Mouse (Mus musculus) hindbrain, postnatal 0 days (tissue): Measurements from ENCODE around the gene Gm21876. TPM values are rescaled to one million over a fixed set of nuclear protein-coding genes. Genes with fewer than 3 reads are reported as not detected.
"Not testable (repeated sequence)": the region's sequence is repeated elsewhere in the genome, so short reads cannot be mapped to it uniquely, and the experiment has no call there.

ENCODE experiments used
- ATAC-seq: fragments of 200-750 bp; cut with Nextera tagmentation; 2 replicates; pipeline ENCODE4 v1.8.0; 2017; ENCODE audit warnings: mild to moderate bottlenecking, moderate TSS enrichment, moderate library complexity
- DNase-seq: peaks from one replicate; pipeline ENCODE4 v3.0.0-alpha.2; 2015; ENCODE audit warnings: low spot score
- H3K27ac ChIP-seq: fragments of 300-500 bp; sonication (generic); 2 replicates; pipeline ENCODE4 v1.5.1; 2014; ENCODE audit warnings: mild to moderate bottlenecking
- H3K27me3 ChIP-seq: fragments of 300-500 bp; sonication (generic); 2 replicates; pipeline ENCODE4 v1.6.1; 2014; ENCODE audit warnings: low read length, mixed read lengths; ENCODE audit not compliant: insufficient read depth
- H3K36me3 ChIP-seq: fragments of 300-500 bp; sonication (generic); 2 replicates; pipeline ENCODE4 v1.6.1; 2014; ENCODE audit warnings: low read length, mixed read lengths; ENCODE audit not compliant: insufficient read depth
- H3K4me1 ChIP-seq: fragments of 300-500 bp; sonication (generic); 2 replicates; pipeline ENCODE4 v1.6.1; 2014; ENCODE audit warnings: antibody characterized with exemption, low read length, mixed read lengths; ENCODE audit not compliant: insufficient read depth
- H3K4me2 ChIP-seq: fragments of 300-500 bp; sonication (generic); 2 replicates; pipeline ENCODE4 v1.6.1; 2014; ENCODE audit warnings: low read depth, mild to moderate bottlenecking, low read length, moderate library complexity, mixed read lengths
- H3K4me3 ChIP-seq: fragments of 300-500 bp; sonication (generic); 2 replicates; pipeline ENCODE4 v1.5.1; 2014; ENCODE audit warnings: low read length
- H3K9ac ChIP-seq: fragments of 300-500 bp; sonication (generic); replicated peaks from 2 replicates; pipeline ENCODE4 v1.6.1; 2014; ENCODE audit warnings: mild to moderate bottlenecking, low read length, moderate library complexity, mixed read lengths
- H3K9me3 ChIP-seq: fragments of 300-500 bp; sonication (generic); 2 replicates; pipeline ENCODE4 v1.6.1; 2016; ENCODE audit warnings: low read length, mixed read lengths
- CTCF ChIP-seq: IDR thresholded peaks from 2 replicates; pipeline ENCODE4 v1.5.1; 2016; ENCODE audit warnings: antibody characterized with exemption, control low read depth, low read depth
- WGBS: fragments of 180-500 bp; shearing (Covaris S2); extraction: QIAGEN DNeasy Blood & Tissue Kit; methylation state at CpG from one replicate; pipeline ENCODE4 v1.1.7; 2014; 5-methylcytosine and 5-hydroxymethylcytosine counted together
- polyA plus RNA-seq: library from polyadenylated mRNA; unstranded; fragments of >200 nt; fragmentation: Nextera tagmentation; extraction: Ambion mirVana; gene quantifications from 2 replicates; pipeline ENCODE4 v1.2.1, GENCODE M21; 2015
- total RNA-seq: library from RNA; depleted of rRNA; stranded (reverse); fragments of >200 nt; gene quantifications from 2 replicates; pipeline ENCODE4 v1.2.3, GENCODE M21; 2014; rRNA removed

The Gm21876 gene
- total RNA-seq (not detected in 2 replicates), polyA plus RNA-seq (not detected in 2 replicates)

DNA sequence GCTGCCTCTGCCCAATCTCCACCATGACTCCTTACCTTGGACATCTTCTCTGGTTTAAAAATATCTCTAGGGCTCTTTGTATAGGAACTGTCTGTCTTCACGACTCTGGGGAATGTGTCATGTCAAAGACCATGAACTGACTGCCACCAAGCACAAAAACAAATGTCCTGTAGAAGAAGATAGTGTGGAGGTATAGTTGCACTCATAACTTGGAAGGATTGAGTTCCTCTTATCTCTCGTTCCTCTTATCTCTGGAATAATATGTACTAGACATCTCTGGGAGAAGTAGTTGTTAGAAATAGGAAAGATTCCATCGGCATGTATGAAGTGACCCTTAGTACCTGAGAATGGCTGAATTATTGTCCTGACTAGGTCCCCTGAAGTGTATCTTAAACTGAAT, at the start of gene Gm21876:
Gm21876 (minus strand) TSS at position 101 of the 400 bp plus-strand sequence.
- WGBS, result 73% methylated on average over 3 of the region's 3 CpGs
- Histone ChIP-seq H3K4me2 (no peak within 1 kb of the TSS), H3K9ac (no peak within 1 kb of the TSS), H3K27ac (no peak within 1 kb of the TSS), H3K4me3 (no peak within 1 kb of the TSS), H3K36me3 (no peaks in the 10 kb centered on the region), H3K4me1 (no peaks in the 10 kb centered on the region), H3K27me3 (no peaks in the 10 kb centered on the region), H3K9me3 (no peaks in the 10 kb centered on the region)
- no peak for TF ChIP-seq CTCF
- ATAC-seq (no peak), DNase-seq (no peak)

- DNase-seq, result no peak
- no peaks in the 10 kb centered on the region for H3K9me3 ChIP-seq
- 57% methylated on average over 3 of the region's 3 CpGs for WGBS
- H3K4me1 ChIP-seq, result no peaks in the 10 kb centered on the region
- H3K9ac ChIP-seq, result no peak overlapping the region
- no peak overlapping the region for H3K27ac ChIP-seq
- no peak for ATAC-seq
- no peak overlapping the region for H3K4me3 ChIP-seq
- H3K27me3 ChIP-seq, result no peaks in the 10 kb centered on the region
- no peak overlapping the region for H3K4me2 ChIP-seq
- no peak for TF ChIP-seq CTCF
- no peaks in the 10 kb centered on the region for H3K36me3 ChIP-seq
Observed at GRCm38 (mm10) chrX:21220422-21220821, 45.0 kb upstream of the Gm21876 start.

- H3K27ac ChIP-seq, H3K9me3 ChIP-seq, H3K4me2 ChIP-seq, H3K9ac ChIP-seq, DNase-seq, ATAC-seq, H3K4me1 ChIP-seq, H3K4me3 ChIP-seq, H3K27me3 ChIP-seq, H3K36me3 ChIP-seq: not testable (repeated sequence)
- 93% methylated on average over 25 of the region's 25 CpGs for WGBS
Observed at GRCm38 (mm10) chrX:21146675-21147074, 28.8 kb downstream of the Gm21876 start.

Other genes with a start within 250 kb of the Gm21876 start
- 5.4 and 10.2 TPM in 2 replicates for gene Cfp, start 244.1 kb downstream of the Gm21876 start, total RNA-seq
- gene Cfp, start 244.1 kb downstream of the Gm21876 start, polyA plus RNA-seq, result 2.9 and 3.8 TPM in 2 replicates
- 30.5 and 31.1 TPM in 2 replicates for gene Elk1, start 225.0 kb downstream of the Gm21876 start, total RNA-seq
- gene Elk1, start 225.0 kb downstream of the Gm21876 start, polyA plus RNA-seq, result 13.7 and 14.5 TPM in 2 replicates
- gene Uxt, start 213.6 kb downstream of the Gm21876 start, total RNA-seq, result 9.7 and 12.0 TPM in 2 replicates
- 32.2 and 33.2 TPM in 2 replicates for gene Uxt, start 213.6 kb downstream of the Gm21876 start, polyA plus RNA-seq
- 6.5 and 9.5 TPM in 2 replicates for gene Zfp182, start 113.3 kb downstream of the Gm21876 start, total RNA-seq
- 3.8 and 5.2 TPM in 2 replicates for gene Zfp182, start 113.3 kb downstream of the Gm21876 start, polyA plus RNA-seq
- not detected in 2 replicates for gene Spaca5, start 107.2 kb downstream of the Gm21876 start, total RNA-seq
- gene Spaca5, start 107.2 kb downstream of the Gm21876 start, polyA plus RNA-seq, result 0.24 TPM in 1 of 2 replicates, not detected in the other
- gene Zfp300, start 86.1 kb downstream of the Gm21876 start, total RNA-seq, result 3.8 and 4.5 TPM in 2 replicates
- gene Zfp300, start 86.1 kb downstream of the Gm21876 start, polyA plus RNA-seq, result 2.9 and 3.3 TPM in 2 replicates
- not detected in 2 replicates for gene Ssxa1, start 59.8 kb downstream of the Gm21876 start, total RNA-seq
- not detected in 2 replicates for gene Ssxa1, start 59.8 kb downstream of the Gm21876 start, polyA plus RNA-seq